Mouse (Mus musculus): ENCODE measurements around the gene Lrba.

GRCm38 (mm10) chr3:86799041-86799440 is 574.6 kb downstream of the Lrba start:
- TF ChIP-seq EP300 (optimal IDR thresholded peaks at IDR 0.05): no peak
- no peak for TF ChIP-seq CTCF (IDR thresholded peaks at IDR 0.05; ENCODE audit: low read depth)
